Mouse (Mus musculus): ENCODE data around the gene Ttc13.

DNA sequence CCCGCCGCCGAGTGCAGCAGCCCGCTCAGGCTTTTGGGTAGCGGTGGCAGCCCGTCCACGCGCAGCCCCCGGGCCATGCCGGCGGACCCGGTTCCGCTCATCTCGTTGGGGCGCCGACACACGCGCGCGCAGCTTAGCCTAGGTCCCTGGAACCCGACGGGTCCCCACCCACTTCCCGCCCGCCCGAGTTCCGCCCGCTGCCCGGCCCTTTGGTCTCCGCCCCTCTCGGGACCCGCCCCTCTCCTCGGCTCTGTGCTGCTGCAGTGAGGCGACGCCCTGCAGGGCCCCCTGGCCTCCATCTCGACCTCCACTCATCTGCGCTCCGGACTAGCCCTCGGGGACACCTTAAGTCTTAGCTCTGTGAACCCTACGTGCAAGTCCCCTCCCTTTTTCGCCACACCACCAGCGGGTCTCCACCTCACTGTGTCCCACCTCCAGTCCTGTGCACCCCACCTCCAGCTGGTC, 30.0 kb upstream of the Ttc13 start, which contains the start of gene Fam89a:
- no peak for TF ChIP-seq POLR2A (IDR thresholded peaks at IDR 0.05; ENCODE audit: borderline replicate concordance, low read depth, low read length)
- no peak for TF ChIP-seq CTCF (IDR thresholded peaks at IDR 0.05; ENCODE audit: low read depth, low read length)
